Mouse (Mus musculus) ovary, adult 18-20 months (tissue): ENCODE measurements around the gene Sorbs1.

Experiments used
- DNase-seq: peaks from one replicate; pipeline ENCODE4 v3.0.0; 2022; ENCODE audit warnings: low spot score, mixed read lengths

The Sorbs1 gene

GRCm38 (mm10) chr19:40346232-40346844, 167.2 kb downstream of the Sorbs1 start:
- no peak for DNase-seq

DNA sequence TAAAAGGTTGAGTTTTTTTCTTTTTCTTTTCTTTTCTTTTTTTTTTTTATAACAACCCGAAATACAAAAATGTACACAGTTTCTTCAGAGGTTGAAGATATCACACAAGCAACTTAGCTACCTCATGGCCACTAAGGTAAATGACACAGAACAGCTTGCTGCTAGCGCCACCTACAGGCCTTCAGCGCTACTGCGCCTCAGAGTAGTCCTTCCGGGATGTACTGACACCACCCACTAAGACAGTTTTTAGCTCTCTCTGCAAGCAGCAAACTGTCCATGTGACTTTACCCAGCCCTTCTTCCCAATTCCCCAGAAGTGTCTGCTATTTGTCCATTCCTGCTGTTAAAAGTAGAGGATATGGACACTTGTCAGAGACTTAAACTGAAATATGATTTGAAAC, 167.9 kb downstream of the Sorbs1 start:
- DNase-seq = no peak

DNA sequence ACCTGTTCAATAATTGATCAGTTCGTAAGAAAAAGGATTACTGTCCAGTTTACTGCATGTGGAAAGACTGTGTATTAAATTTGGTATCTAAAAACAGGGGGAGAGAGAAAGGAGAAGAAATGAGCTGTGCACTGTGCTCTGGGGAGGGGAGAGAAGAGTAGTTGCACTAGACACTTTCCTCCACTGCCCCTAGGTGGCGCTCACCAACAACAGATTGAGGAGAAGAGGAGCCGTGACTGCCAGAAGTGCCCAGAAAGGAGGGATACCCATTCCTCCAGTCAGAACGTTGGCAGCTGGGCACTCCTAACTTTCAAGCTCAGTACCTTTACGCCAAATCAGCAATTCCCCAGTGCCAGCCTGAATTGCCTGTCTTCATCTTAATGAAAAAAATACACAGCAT, 170.6 kb downstream of the Sorbs1 start:
- peak; percentile 40 for DNase-seq

GRCm38 (mm10) chr19:40341141-40341540, 172.4 kb downstream of the Sorbs1 start:
- no peak for DNase-seq

GRCm38 (mm10) chr19:40336694-40337093, 176.9 kb downstream of the Sorbs1 start:
- no peak for DNase-seq

GRCm38 (mm10) chr19:40333905-40334304, 179.7 kb downstream of the Sorbs1 start:
- DNase-seq = no peak

- no peak for DNase-seq
Observed at GRCm38 (mm10) chr19:40333081-40333480, 180.5 kb downstream of the Sorbs1 start.

DNA sequence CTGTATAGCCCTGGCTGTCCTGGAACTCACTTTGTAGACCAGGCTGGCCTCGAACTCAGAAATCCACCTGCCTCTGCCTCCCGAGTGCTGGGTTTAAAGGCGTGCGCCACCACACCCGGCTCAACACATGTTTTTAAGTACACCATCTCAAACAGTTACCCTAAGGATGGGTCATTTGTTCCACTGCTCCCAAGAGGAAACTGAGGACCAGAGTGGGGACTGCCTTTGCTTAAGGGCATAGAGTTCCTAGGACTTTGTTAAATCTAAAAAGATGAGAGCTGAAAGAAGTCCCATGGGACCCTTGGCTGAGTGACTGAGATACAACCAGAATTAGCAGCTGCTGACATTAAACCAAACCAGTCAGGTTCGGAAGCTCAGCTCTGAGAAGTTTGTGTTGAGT, 181.3 kb downstream of the Sorbs1 start:
- no peak for DNase-seq

DNA sequence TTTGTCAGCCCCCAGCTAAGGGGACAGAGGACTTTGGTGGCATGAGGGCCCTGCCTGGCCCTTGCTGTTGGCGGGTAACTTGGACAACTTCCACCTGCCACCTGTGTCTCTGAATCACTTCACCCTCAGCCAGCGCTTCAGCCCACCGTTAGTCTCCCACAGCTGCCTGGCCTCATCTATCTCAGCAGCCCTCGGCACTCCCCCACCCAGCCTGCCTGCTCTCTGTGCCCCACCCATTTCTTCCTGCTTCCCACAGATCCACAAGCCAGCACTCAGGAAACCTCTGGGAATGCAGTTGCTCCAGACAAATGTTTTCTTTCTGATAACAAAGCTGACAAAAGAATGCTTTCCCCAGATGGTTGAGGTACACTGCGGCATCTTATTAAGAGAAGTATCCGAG, 181.7 kb downstream of the Sorbs1 start:
- DNase-seq = no peak

- no peak for DNase-seq
Observed at GRCm38 (mm10) chr19:40326126-40326525, 187.5 kb downstream of the Sorbs1 start.

DNA sequence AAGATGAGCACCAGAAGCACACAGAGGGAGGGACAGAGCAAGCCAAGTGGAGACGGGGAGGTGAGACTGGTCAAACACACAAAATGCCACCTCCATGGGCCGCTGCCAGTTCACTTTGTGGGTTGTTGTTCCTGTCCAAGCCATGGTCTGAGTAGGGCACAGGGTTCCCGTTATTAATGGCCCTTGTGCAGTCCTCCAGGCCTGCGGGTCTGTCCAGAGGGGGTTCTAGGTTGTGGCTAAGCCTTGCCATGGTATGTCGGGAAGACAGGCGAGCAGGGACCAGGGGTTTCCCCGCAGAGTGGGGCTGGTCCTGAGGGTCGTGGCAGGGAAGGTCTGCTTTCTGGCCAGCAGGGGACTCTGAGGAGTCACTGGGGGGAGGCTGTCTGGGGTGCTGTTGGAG, 188.2 kb downstream of the Sorbs1 start:
- no peak for DNase-seq

DNA sequence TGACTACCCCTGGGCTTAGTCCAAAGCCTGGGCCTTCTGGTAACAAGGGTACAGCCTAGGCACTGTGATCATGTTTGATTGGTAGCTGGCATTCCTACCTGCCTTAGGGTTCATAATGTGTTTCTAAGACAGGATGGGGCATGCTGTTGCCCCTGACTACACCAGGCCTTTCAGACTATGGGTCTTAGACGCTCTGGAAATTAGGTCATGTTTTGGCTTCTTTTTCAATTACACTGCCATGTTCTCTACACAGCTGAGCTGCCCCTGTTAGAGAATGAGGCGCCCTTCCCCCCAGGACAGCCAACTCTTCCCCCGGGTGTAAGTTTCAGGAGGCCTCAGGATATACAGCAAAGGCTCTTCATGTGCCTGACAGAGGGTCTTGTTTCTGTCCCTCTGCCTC, 191.4 kb downstream of the Sorbs1 start:
- no peak for DNase-seq

DNA sequence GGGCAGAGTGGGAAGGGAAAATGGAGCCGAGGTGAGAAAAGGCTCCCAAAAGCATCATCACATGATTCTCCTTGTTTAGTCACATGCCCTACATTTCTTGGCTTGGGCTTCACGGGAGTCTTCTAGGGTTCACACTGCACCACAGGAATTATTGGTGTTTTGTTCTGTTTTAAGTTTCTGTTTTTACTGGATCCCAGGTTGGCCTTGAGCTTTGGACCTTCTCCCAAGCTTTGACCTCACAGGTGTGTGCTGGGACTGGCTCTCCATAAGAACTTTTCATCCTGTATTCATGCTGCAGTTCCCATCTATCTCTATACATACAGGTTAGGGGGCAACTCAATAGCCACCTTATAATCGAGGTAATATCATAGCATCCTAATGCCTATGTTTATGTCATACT, 194.4 kb downstream of the Sorbs1 start:
- no peak for DNase-seq

- DNase-seq = no peak
Observed at GRCm38 (mm10) chr19:40318511-40318910, 195.1 kb downstream of the Sorbs1 start.

DNA sequence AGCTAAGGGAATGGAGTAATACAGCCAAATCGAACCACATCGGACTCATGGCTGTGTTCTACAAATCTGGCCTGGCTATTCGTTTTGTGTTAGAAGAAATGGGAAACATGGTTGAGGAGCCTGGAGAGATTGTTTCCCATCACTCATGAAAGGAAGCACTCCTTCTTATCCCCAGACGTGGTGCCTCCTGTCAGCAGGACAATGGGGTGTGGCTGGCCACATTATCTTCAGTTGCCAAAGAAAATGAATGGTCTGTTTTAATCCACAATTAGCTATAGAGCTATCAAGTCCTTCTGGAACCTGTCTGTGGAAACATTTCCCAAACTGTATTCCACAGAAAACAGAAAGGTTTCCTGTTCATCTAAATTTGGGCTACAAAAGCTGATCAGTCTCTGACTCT, 196.6 kb downstream of the Sorbs1 start:
- DNase-seq = no peak

- no peak for DNase-seq
Observed at GRCm38 (mm10) chr19:40314252-40314651, 199.3 kb downstream of the Sorbs1 start.

DNA sequence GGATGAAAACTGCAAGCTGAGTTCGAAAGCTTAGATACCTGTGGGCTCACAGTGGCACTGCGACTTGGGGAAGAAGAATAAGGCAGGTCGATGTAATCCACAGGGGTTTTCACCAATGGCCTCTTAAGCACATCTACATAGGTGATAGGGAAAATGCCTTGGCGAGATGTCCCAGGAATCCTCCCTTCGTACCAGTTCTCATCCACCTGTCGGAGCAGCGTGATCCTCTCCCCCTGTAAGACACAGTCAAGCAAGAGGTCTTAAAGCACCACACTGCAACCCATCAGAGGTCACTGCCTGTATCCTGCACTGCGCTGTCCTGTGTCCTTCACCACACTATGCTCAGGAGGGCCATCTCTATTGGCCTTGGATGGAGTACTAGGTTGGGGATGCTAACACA, 201.9 kb downstream of the Sorbs1 start:
- DNase-seq = no peak

DNA sequence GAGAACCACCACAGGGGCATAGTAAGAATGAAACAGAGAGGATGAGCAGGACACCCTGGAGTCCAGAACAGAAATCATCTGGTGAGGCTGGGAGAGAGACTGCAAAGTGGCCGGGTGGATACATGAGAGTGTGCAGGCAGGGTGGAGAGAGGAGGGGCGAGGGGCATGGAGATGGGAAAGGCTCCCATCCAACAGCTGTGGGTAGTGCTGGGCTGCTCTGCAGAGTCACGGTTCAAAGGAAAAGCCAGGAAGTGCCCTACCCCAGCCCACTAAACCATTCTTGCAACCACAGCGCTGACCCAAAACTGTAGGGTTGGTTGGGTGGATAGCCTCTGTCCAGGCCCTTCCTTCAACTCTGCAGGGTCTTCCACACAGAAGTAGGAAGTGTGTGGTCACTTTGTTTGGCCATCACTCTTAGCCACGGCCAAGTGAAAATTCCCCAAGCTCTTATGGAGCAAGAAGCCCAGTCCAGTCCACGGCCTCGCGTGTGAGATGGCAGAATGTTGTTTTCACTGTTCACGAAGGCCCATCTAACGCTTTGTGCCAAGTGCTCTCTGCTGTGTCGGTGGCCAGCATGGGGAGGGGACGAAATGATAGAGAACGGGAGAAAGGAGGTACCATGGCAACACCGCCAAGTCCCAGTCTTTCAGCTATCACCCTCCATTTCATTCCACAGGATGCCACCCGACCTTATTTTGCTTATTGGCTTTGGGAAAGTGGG, 203.0 kb downstream of the Sorbs1 start:
- no peak for DNase-seq

- DNase-seq = no peak
Observed at GRCm38 (mm10) chr19:40309911-40310310, 203.7 kb downstream of the Sorbs1 start.

DNA sequence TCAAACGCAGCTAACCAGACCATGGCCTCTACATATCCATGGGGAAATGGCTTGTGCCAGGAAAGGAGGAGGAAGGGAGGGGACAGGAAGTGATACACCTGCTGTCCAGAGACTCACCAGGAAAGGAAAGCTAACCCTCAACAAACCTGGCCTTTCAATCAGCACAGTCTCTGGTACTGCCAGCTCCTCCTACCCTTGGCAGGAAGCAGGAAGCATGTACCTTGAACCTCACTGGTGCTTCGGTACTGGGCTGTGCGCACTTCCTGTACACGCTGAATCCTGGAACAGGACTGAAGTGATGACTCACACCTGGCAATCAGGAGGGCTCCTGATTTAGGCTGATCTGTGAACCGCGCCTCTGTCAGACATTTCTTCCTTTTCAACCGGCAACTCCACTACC, 206.0 kb downstream of the Sorbs1 start:
- DNase-seq = no peak

DNA sequence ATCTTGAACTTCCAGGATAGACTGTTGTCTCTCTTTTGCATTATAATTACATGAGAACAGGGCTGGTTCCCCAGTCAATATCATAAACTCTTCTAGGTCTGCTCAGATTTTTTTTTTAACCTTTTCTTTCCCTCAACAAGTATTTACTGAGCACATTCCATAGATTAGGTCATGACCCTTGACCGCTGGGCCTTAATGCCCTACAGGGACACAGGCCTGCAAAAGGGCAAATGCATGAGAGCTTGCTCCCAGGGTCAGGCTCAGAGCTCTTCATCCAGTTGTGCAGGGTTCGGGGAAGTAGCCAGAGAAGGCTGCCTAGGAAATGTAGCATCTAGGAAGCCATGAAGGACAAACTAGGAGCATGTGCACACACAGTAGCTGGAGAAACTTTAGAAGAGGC, 206.9 kb downstream of the Sorbs1 start:
- no peak for DNase-seq

- no peak for DNase-seq
Observed at GRCm38 (mm10) chr19:40305456-40305855, 208.1 kb downstream of the Sorbs1 start.

- DNase-seq = no peak
Observed at GRCm38 (mm10) chr19:40302916-40303315, 210.7 kb downstream of the Sorbs1 start.

- DNase-seq = no peak
Observed at GRCm38 (mm10) chr19:40302477-40302876, 211.1 kb downstream of the Sorbs1 start.
